Mouse (Mus musculus): ENCODE results near the gene Ash1l.

Gene Ash1l

DNA sequence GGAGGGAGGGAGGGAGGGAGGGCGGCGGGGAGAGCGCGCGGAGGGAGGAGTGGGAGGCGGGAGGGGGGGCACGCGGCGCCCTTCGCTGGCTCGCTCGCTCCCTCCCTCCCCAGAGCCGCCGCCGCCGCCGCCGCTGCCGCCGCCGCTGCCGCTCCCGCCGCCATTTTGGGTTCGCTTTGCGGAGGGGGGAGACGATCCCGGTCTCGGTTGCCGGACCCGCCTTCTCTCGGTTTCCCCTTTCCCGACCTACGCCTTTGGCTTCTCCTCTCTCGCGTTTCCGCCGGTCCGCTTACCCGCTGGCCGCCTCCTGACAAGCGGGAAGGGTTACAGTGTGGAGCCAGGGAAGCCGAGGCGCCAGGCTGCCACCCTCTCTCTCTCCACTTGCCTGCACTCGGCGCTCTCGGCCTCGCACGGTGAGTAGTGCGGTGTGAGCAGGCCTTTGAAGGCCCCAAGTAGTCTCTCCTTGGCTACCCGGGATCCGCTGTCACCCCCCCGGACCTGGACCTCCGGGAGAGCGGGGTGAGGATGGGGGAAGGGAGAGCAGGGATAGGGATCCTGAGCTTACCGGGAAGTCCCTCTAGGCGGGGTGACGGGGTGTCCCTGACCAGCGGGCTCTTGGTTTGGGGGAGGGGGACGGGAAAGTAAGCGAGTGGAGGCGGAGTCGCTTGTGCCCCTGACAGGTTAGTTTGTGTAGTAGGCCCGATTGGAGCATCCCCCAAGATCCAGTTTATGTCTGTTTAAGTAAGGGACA, at the start of gene Ash1l, which contains the start of gene Dap3:
Gene Ash1l, plus strand, starts transcription at position 47 of the 751 bp plus-strand sequence.
Gene Dap3, minus strand, starts transcription at position 606 of the 751 bp plus-strand sequence.
- DNase-seq (ENCODE audit: extremely low spot score, low spot score) = peak; percentile 89

DNA sequence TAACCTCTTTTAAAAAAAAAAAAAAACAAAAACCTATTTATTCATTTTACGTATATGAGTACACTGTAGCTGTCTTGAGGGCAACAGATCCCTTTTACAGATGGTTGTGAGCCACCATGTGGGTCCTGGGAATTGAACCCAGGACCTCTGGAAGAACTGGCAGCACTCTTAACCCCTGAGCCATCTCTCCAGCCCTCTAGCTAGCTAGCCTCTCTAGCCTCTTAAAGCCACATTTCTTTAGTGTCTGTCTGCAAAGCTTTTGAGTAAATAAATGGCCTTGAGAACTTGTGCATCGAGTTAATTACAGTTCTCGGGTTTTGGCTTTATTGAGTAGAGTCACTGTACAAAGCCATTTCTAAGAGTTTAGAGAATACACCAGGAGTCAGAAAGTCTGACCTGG, 45.6 kb upstream of the Ash1l start:
- DNase-seq (ENCODE audit: extremely low spot score, low spot score) = no peak

DNA sequence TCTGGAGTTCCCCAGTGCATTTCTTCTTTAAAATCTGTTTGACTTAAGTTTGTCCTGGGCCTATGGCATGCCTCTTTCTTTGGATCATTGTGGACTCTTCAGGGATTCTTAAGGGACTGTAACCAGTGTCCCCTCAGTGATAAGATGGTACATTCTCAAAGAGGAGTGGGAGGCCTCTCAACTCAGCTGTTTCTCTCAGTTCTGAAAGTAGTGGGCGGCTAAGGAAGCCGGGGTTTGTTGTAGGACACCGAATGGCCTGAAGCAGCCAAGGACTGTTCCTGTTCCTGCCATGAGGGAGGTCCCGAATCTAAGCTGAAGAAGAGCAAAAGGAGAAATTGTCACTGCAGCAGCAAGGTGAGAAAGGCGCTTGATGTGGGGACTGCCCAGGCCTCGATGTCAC, 45.2 kb upstream of the Ash1l start:
- DNase-seq (ENCODE audit: extremely low spot score, low spot score) = no peak

DNA sequence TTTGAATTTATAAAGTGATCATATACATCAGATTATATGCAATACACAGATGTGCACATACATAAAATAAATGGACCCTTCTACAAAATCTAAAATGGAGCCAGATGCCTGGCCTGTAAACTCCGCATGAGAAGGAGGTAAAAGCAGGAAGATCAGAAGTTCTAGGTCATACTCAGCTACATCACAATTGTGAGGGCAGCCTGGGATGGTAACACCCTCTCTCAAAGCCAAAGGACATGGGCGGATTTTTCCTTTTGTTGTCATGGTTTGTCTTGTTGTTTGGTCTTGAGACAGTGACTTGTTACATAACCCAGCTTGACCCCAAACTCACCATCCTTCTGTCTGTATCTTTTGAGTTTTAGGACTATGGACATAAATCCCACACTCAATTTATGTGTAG, 44.7 kb upstream of the Ash1l start:
- DNase-seq (ENCODE audit: extremely low spot score, low spot score) = no peak

DNA sequence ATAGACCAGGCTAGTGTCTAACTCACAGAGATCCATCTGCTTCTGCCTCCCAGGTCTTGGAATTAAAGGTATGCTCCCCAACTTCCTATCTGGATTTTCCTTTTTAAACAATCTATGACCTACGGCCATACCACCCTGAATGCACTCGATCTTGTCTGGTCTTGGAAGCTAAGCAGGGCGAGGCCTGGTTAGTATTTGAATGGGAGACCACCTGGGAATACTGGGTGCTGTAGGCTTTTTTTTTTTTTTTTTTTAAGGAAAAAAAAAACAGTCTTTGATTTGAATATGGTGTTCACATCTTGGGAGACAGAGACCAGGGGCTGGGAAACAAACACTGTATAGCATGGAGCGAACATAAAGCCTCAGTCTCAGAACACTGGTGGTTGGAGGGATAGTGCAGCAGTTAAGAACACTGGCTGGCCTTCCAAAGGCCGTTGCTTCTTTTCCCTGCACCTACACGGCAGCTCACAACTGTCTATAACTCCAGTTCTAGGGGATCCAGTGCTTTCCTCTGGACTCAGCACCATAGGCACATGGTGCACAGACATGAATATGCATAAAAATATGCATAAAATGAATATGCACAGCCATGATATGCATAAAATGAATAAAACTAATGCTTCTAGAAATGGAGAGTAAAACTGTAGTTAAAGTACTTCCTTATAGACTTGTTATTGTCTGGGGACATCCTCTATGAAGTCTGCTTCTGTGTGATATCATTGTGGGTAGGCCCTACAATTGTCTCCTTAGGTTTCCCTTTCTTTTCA, 43.8 kb upstream of the Ash1l start:
- no peak for DNase-seq (ENCODE audit: extremely low spot score, low spot score)

DNA sequence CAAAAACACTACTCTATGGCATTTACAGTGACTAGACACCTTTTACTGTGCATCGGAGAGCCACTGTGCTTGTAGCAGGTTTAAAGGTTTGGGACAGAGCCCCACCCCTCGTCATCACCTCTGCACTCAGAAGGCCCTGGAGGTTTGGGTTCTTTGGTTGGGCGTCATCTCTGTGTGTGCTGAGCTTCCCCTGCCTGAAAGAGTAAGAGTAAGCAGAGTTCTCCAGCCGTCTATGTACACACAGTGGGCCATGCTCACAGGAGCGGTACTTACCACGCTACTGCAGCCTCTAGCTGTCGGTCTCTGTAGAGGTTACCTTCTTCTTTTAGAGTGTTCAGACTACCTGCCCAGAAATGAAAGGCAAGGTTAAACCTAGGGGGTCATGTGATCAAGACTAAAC, 37.8 kb upstream of the Ash1l start:
- DNase-seq (ENCODE audit: extremely low spot score, low spot score) = no peak

DNA sequence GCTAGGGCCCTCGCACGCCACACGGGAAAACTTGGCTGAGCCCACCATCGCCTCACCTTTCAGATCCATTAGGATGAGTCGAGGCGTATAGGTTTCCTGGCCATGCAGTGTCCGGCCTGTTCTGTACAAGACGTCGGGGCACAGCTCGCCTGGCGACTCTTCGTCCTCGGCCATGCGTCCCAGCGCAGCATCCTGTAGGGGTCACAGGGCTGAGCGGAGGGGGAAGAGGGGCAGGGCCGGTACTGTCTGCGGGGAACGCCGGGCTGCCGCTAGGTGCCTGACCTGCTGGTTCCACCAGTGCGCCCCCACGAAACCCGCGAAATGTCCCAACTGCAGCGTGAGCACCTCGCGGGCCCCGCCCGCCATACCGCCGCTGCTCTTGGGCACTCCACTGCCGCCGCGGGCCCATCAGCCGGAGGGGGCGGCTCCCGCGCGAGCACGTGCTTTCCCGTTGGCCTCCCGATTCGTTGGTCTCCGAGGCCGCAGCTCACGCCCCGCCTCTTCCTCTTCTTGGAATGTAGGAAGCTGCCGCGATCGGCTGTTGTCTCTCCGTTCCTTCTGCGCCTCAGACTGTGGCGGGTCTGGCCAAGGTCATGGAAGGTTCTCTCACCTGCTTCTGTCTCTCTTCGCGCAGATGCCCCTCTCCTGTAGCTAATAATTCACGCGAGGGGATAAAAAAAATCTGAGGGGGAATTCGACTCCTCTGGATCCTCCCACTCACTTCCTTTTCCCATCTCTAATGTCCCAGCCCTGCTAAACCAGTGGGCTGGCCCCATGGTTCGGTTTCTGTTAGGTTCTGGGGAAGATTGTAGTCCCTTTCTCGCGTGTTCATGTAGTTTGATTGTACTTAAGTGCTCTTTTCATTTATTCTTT, 36.7 kb upstream of the Ash1l start, which contains the start of gene Msto1:
Gene Msto1, minus strand, starts transcription at position 489 of the 873 bp plus-strand sequence.
- peak; percentile 89 for DNase-seq (ENCODE audit: extremely low spot score, low spot score)

DNA sequence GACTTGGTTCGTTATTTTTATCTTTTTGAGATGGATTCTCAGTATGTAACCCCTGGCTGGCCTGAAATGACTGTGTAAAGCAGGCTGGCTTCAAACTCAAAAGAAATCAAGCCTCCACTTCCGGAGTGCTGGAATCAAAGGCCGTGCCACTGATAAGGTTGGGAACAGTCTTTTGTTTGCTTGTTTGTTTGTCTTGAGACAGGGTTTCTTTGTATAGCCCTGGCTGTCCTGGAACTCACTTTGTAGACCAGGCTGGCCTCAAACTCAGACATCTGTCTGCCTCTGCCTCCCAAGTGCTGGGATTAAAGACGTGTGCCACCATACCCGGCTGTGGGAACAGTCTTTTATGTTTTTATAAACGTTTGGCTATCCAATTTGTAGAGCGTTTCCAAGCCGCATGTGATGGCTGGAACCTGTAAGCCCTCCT, 36.0 kb upstream of the Ash1l start:
- peak; percentile 28 for DNase-seq (ENCODE audit: extremely low spot score, low spot score)

DNA sequence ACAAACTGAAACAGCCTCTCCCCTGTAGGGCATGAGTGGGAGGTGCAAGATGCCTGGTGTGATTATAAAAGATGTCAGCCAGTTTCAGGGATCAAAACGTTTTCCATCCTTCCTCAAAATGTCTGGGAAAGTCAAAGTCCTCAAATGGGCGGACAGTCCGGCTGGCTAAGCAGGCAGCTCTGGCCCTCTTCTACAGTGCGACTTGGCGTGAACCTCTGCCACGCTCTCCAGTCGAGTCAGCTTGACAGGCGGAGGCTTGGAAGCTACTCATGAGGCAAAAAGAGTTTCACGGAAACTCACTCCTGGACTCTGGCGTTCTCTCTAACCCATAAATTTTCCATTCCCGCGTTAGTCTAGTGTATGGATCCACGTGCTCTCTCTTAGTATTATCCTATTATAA, 31.4 kb upstream of the Ash1l start:
- DNase-seq (ENCODE audit: extremely low spot score, low spot score) = no peak

DNA sequence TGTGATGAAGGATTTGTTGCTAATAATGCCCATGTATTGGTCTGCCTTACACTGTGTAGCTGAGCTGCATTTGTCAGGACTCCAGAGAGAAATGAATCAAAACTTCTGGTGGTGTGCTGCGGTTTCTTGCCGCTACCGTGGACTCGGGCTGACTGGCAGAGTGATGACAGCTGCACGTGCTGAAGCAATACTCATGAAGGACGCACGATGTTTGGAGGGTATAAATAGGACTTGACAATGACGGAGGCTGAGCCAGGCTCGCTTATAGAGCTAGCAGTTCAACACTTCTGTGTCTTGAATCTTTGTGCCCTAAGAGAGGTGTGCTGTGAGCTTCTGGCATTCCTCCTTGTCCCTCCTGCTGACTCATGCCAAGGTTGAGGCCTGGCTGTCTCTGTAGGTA, 29.0 kb upstream of the Ash1l start:
- DNase-seq (ENCODE audit: extremely low spot score, low spot score) = no peak

DNA sequence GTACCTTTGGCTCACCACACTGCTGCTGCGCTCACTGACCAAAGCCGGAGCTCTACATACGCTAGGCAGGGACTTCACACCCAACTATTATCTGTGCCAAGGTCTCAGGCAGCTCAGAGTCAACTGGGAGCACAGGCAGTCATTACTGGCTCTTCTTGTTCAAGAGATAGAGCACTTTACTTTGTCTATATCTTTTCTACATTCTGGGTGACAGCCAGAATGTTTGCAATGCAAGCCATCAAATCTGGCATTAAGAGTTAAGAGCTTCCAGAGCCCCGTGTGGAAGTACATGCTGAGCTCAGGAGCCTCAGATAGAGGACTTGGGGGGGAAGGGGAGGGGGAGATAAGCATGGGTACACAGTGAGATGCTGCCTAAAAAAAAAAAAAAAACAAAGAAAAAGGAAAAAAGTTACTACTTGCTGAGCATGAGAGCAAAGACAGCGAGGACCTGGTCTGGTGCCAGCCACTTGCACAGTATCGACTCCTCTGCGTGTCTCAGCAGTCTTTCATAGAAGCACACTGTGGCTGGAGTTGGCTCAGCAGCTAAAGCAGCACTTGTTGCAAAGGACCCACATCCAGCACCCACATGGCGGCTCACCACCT, 26.3 kb upstream of the Ash1l start:
- no peak for DNase-seq (ENCODE audit: extremely low spot score, low spot score)

DNA sequence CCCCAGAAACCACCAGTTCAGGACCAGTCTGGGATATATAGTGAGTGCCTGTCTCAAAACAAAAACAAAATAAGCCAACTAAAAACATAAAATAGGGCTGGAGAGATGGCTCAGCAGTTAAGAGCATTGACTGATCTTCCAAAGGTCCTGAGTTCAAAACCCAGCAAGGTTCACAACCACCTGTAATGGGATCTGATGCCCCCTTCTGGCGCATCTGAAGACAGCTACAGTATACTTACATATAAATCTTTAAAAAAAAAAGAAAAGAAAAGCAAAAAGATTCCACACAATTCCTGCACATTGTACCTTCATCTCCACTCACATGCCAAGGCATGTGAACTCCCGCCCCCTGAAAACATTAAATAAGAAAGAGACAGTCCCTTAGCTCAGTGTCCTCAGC, 24.8 kb upstream of the Ash1l start:
- DNase-seq (ENCODE audit: extremely low spot score, low spot score) = no peak

DNA sequence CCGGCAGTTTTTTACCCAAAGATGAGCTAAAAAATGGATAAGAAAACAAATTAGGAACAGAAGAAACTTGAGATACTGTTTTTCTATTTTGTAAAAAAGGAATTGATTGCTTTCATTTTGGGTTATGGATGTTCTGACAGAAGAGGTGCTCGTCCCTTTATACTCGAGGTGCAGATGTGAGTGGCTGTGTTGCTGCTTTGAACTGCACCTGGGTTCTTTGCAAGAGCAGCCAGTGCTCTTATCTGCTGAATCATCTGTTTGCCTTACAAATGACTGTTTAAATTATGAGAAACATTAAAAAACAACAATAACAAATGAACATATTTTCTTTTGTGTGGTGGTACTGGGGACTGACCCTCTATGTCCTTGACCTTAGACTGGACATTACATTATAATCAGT, 20.9 kb upstream of the Ash1l start:
- DNase-seq (ENCODE audit: extremely low spot score, low spot score) = no peak

DNA sequence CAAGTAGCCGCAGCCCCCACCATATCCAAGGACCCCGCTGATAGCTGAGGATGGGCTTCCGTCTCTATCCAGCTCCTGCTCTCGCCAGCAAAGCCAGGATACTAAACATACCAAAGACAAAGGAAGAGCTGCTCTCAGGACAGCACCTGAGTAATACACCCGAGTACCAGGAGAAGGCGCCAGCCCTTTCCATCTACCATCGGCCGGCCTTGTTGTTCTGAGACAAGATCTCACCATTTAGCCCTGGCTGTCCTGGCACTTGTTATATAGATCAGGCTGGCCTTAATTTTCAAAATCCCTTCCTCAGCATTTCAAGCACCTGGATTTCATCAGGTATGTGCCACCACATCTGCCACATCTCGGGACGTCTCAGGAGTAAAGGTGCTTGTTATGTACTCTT, 11.4 kb upstream of the Ash1l start:
- no peak for DNase-seq (ENCODE audit: extremely low spot score, low spot score)

DNA sequence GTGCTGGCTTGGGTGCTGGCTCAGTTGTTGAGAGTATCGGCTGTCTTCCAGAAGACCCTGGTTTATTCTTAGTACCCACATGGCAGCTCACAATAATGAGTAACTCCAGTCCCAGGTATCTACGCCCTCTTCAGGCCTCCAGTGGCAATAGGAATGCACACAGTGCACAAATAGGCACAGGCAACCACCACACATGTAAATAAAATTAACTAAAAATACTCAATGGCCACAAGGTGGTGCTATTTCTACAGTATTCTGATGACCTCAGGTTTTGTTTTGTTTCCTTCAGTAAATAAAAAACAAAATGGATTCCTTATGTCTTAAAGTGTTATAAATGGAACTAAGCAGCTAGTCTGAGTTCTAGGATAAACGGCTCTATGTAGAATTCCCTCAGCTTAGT, 10.7 kb upstream of the Ash1l start:
- DNase-seq (ENCODE audit: extremely low spot score, low spot score) = no peak

DNA sequence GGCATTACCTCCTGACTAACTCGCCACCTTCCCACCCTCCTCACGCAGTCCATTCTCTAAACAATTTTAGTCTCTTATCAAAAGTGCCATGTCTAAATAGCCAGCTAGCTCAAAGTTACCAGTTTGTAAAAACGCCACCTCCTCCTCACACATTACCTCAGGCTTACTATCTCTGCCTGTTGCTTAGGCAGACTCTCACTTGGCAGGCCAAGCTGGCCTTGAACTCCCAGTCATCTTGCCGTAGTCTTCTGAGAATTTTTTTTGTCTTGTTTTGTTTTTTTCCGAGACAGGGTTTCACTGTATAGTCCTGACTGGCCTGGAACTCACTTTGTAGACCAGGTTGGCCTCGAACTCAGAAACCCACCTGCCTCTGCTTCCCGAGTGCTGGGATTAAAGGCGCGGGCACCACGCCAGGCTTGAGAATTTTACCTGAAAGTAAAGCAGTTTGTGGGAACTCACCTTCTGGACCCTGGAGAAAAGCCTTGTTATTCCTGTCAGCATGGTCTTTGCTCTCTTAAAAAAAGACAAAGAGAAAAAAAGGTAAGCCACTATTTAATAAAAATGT, 8.0 kb upstream of the Ash1l start:
- no peak for DNase-seq (ENCODE audit: extremely low spot score, low spot score)

DNA sequence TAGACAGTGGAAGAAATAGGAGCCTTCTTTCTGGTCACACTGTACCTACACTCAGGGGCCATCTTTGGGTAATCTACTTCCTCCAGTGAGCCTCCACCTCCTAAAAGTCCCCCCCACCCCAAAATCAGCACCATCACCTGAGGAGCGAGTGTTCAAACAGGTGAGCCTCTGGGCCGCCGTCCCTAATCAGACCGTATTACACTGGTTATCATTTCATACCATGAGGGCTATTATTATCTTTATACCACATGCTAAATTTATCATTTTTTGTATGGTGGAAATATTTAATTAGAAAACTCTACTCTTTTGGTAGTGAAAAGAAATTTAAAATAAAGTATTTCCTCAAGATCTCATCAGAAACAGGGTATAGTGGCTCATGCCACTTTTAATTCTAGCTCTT, 6.3 kb upstream of the Ash1l start:
- DNase-seq (ENCODE audit: extremely low spot score, low spot score) = no peak

DNA sequence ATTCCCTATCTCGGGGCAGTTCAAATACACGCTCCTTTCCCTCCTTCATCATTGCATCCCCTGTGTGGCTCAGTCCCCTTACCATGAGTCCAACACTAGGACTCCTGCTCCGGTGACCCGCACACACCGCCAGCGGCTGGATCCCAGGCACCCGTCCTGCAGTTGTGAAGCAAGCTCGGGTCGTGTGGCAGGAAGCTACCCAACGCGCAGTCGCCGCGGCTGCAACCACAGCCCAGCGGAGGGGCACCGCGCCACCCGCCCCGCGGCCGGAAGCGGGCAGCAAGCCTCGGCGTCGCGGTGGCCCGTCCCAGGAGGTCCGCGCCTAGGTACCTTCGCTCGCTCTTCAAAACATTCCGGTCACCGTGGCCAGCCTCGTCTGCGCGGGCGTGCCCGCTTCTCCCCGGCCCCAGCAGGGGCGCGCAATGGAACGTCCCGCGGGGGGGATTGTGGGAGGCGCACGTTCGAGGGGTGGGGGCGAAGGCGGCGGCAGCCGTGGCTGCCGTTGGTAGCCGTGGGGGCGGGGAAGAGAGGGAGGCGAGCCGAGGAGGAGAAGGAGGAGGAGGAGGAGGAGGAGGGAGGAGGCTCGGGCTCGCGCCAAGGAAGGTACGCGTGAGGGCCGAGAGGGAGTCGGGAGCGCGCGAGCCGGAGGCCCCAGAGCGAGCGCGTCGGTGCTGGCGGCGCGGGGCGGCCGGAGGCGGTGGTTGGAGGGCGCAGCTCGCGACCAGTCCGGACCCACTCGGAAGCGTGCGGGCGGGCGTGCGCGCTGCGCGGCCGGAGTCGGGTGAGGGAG, 441 bp upstream of the Ash1l start:
- peak; percentile 91 for DNase-seq (ENCODE audit: extremely low spot score, low spot score)

DNA sequence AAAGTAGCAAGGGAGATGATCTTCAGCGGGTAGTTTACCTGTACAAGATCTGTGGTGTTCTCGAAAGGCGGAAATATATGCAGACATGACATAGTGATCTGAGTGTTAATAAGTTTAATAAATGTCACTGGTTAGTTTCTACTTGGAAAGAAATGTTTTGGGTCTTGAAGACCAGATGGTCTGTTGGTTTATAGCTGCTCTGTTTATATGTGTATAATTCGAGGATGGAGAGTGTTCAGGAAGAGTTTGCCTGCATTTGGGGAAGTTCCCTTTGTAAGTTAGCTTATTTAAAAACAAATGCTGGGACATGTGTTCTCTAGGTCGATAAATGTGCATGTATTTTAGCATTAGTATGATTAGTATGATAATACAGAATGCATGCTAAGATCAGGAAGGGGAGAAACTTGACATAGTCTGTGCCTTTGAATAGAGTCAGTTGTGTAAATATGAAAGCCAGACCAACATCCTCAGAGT, 942 bp downstream of the Ash1l start:
- no peak for DNase-seq (ENCODE audit: extremely low spot score, low spot score)

DNA sequence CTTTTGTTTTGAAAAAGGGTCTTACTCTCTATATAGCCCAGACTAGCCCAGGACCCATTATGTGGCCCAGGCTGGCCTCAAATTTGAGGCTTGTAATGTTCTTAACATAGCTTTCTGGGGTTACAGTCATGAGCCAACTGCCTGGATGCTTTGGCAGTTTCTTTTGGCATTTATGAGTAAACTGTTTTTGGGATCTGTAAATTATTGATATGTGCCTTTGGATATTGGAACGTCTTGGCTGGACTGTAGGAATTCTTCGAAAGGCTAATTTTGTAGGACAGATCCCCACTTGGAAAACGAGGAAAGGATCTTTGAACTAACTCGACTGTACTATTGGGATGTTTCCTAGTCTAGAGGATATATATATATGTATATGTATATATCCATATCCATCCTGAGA, 2.8 kb downstream of the Ash1l start:
- no peak for DNase-seq (ENCODE audit: extremely low spot score, low spot score)
